Comparison of ENCODE assay signal across 7 mouse cellular contexts in genomic region chr19:18631161-18631643, GRCm38 (mm10). TPM values are rescaled to one million over a fixed set of nuclear protein-coding genes. Genes with fewer than 3 reads are reported as not detected.
DNase-seq lines count a peak whose midpoint lies in the region; ATAC-seq and TF ChIP-seq lines count a peak whose summit lies in the region.

No protein-coding gene starts in this region.

- DNase-seq in Patski (ENCODE audit: low read depth, low spot score): no peak
- DNase-seq in embryo, embryonic 10.5 days (ENCODE audit: low spot score): peak; percentile 50
- DNase-seq in heart, adult 11 months: peak; percentile 98
- DNase-seq in midbrain, embryonic 11.5 days (ENCODE audit: low spot score, missing footprints): no peak
- DNase-seq in spleen, postnatal 10 days (ENCODE audit: low spot score in 2 of 2): peak; percentile 68 to 71

- no peak for TF ChIP-seq CTCF in Patski (IDR thresholded peaks at IDR 0.05)

- H3K9ac ChIP-seq in intestine, embryonic 16.5 days (ENCODE audit: low read depth, low read length): peak overlapping the region; percentile 75
- peak overlapping the region; percentile 67 for H3K9ac ChIP-seq in limb, embryonic 12.5 days (replicated peaks)
- peak overlapping the region; percentile 65 for H3K9ac ChIP-seq in midbrain, embryonic 11.5 days (ENCODE audit: low read length)

- 0 out of 2 replicates have a peak, but pooled peaks cover 7% of the 10 kb centered on the region for H3K4me1 ChIP-seq in intestine, embryonic 16.5 days (ENCODE audit: control insufficient read depth, insufficient read depth, low read length)
- peaks cover 17% of the 10 kb centered on the region for H3K4me1 ChIP-seq in limb, embryonic 12.5 days (replicated peaks)
- H3K4me1 ChIP-seq in midbrain, embryonic 11.5 days (ENCODE audit: control insufficient read depth, insufficient read depth, low read length): peaks cover 10% of the 10 kb centered on the region; the same call in 1 of the 2 replicates

- POLR2A ChIA-PET in Patski (lab: Charles Lee): interaction anchor here (0.7 kb wide), 1 partner anchor 806 kb away, joined by 4 read pairs; no protein-coding TSS in a partner anchor

- in situ Hi-C loops in Patski (cut with MboI; ENCODE audit: low pct_unique_long_range_greater_than_20kb): no loop called here

- WGBS in intestine, embryonic 16.5 days: under 1% methylated on average over 40 of the region's 40 CpGs
- WGBS in limb, embryonic 12.5 days: under 1% methylated on average over 40 of the region's 40 CpGs
- under 1% methylated on average over 37 of the region's 40 CpGs for WGBS in midbrain, embryonic 11.5 days

- ATAC-seq in Patski: peak; percentile 42
- peak; percentile 82 for ATAC-seq in intestine, embryonic 16.5 days
- ATAC-seq in limb, embryonic 12.5 days (ENCODE audit: insufficient number of reproducible peaks, insufficient read depth, low FRiP score, low TSS enrichment, low read depth): peak; percentile 23
- peak; percentile 86 for ATAC-seq in midbrain, embryonic 11.5 days (ENCODE audit: low FRiP score)

- no peaks in the 10 kb centered on the region for H3K36me3 ChIP-seq in intestine, embryonic 16.5 days (ENCODE audit: control insufficient read depth, insufficient read depth, low read length)
- no peaks in the 10 kb centered on the region for H3K36me3 ChIP-seq in limb, embryonic 12.5 days
- H3K36me3 ChIP-seq in midbrain, embryonic 11.5 days (ENCODE audit: control insufficient read depth, insufficient read depth, low read length): no peaks in the 10 kb centered on the region

- H3K27me3 ChIP-seq in Patski: no peaks in the 10 kb centered on the region
- H3K27me3 ChIP-seq in intestine, embryonic 16.5 days (replicated peaks; ENCODE audit: control insufficient read depth, insufficient read depth, low read length): no peaks in the 10 kb centered on the region
- 0 out of 2 replicates have a peak, but pooled peaks cover 3% of the 10 kb centered on the region for H3K27me3 ChIP-seq in limb, embryonic 12.5 days
- no peaks in the 10 kb centered on the region for H3K27me3 ChIP-seq in midbrain, embryonic 11.5 days (ENCODE audit: control insufficient read depth, insufficient read depth, low read length)

- H3K9me3 ChIP-seq in intestine, embryonic 16.5 days (ENCODE audit: control insufficient read depth, low read length): no peaks in the 10 kb centered on the region
- no peaks in the 10 kb centered on the region for H3K9me3 ChIP-seq in limb, embryonic 12.5 days
- no peaks in the 10 kb centered on the region for H3K9me3 ChIP-seq in midbrain, embryonic 11.5 days (ENCODE audit: control insufficient read depth, low read length)

- H3K4me2 ChIP-seq in intestine, embryonic 16.5 days (ENCODE audit: low read depth, low read length): peak overlapping the region; percentile 76
- H3K4me2 ChIP-seq in limb, embryonic 12.5 days: peak overlapping the region; percentile 90
- H3K4me2 ChIP-seq in midbrain, embryonic 11.5 days: peak overlapping the region; percentile 89

- peak overlapping the region; percentile 85 for H3K4me3 ChIP-seq in intestine, embryonic 16.5 days (ENCODE audit: low read length)
- peak overlapping the region; percentile 76 for H3K4me3 ChIP-seq in limb, embryonic 12.5 days (replicated peaks)
- peak overlapping the region; percentile 70 for H3K4me3 ChIP-seq in midbrain, embryonic 11.5 days (ENCODE audit: low read depth, low read length)

- CTCF ChIA-PET in Patski (lab: Charles Lee): interaction anchor here (0.9 to 1.6 kb wide), 4 partner anchors 9 to 188 kb away, joined by 3 to 7 read pairs (median 3); no protein-coding TSS in a partner anchor

- H3K27ac ChIP-seq in intestine, embryonic 16.5 days (ENCODE audit: low read length): peak overlapping the region; percentile 92
- H3K27ac ChIP-seq in limb, embryonic 12.5 days: peak overlapping the region; percentile 76
- peak overlapping the region; percentile 56; the same call in 1 of the 2 replicates for H3K27ac ChIP-seq in midbrain, embryonic 11.5 days (ENCODE audit: low read depth, low read length)

RNA-seq across cellular contexts. Expression of gene Ostf1, which starts 0.4 kb away (rescaled TPM):
- polyA plus RNA-seq in Patski (2021): 101 TPM
- polyA plus RNA-seq in intestine, embryonic 16.5 days (2015; fragmentation: Nextera tagmentation; extraction: Ambion mirVana): 106 and 108 TPM in 2 replicates
- polyA plus RNA-seq in limb, embryonic 12.5 days (2016; fragmentation: Nextera tagmentation; extraction: Ambion mirVana): 36.2 and 38.9 TPM in 2 replicates
- polyA plus RNA-seq in midbrain, embryonic 11.5 days (2014; fragmentation: Nextera tagmentation; extraction: Ambion mirVana): 46.1 and 48.8 TPM in 2 replicates

RNA-seq across cellular contexts. Expression of gene Nmrk1, which starts 0.5 kb away (rescaled TPM):
- 12.4 TPM for polyA plus RNA-seq in Patski (2021)
- 10.2 TPM in 2 replicates for polyA plus RNA-seq in intestine, embryonic 16.5 days (2015; fragmentation: Nextera tagmentation; extraction: Ambion mirVana)
- 11.2 and 11.8 TPM in 2 replicates for polyA plus RNA-seq in limb, embryonic 12.5 days (2016; fragmentation: Nextera tagmentation; extraction: Ambion mirVana)
- 4.9 and 5.8 TPM in 2 replicates for polyA plus RNA-seq in midbrain, embryonic 11.5 days (2014; fragmentation: Nextera tagmentation; extraction: Ambion mirVana)

RNA-seq across cellular contexts. Expression of gene Carnmt1, which starts 39.4 kb away (rescaled TPM):
- polyA plus RNA-seq in Patski (2021): 17.5 TPM
- polyA plus RNA-seq in intestine, embryonic 16.5 days (2015; fragmentation: Nextera tagmentation; extraction: Ambion mirVana): 13.7 and 15.6 TPM in 2 replicates
- polyA plus RNA-seq in limb, embryonic 12.5 days (2016; fragmentation: Nextera tagmentation; extraction: Ambion mirVana): 34.9 and 38.1 TPM in 2 replicates
- 25.4 and 29.8 TPM in 2 replicates for polyA plus RNA-seq in midbrain, embryonic 11.5 days (2014; fragmentation: Nextera tagmentation; extraction: Ambion mirVana)

Comparison
In these comparisons a context has a peak if more than half of its experiments do, and no peak if none do; other contexts are left out.
1. ATAC-seq: peak in every context shown above with its lines; median percentile 86 in midbrain, embryonic 11.5 days; 82 in intestine, embryonic 16.5 days; 42 in Patski; 23 in limb, embryonic 12.5 days.
2. DNase-seq: peak in embryo, embryonic 10.5 days (single experiment), heart, adult 11 months (single experiment) and spleen, postnatal 10 days (2 of 2); none in Patski (single experiment) and midbrain, embryonic 11.5 days (single experiment).
3. Peak in every context shown above with its lines, with median percentiles within 50 percentile points of each other: H3K27ac ChIP-seq, H3K4me2 ChIP-seq, H3K4me3 ChIP-seq and H3K9ac ChIP-seq.